Mouse (Mus musculus) cerebellum, adult 8-10 months (tissue): Measurements from ENCODE around the gene Hist1h2bn.
"Not testable (repeated sequence)": the region's sequence is repeated elsewhere in the genome, so short reads cannot be mapped to it uniquely, and the experiment has no call there.

Experiments
- DNase-seq: peaks from one replicate; pipeline ENCODE4 v3.0.0; 2022

The Hist1h2bn gene

DNA sequence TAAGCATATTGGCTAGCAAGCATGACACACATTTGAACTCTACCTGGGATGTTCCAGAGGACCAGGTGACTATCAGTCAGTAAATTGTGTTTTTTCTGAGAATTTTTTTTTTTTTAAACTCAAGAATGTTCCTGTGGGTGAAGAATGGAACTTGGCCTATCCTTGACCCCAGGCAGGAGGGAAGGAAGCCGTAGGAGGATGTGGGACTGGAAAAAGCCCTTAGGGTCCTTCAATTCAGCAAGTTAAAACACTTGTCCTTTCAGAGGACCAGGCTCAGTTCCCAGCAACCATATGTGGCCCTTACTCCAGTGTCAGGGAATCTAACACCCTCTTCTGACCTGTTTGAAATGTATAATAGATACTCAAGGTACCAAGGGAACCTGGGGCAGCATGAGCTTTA is 24.4 kb upstream of the Hist1h2bn start:
- no peak for DNase-seq

- DNase-seq: no peak
Observed at GRCm38 (mm10) chr13:21733466-21733865, 20.5 kb upstream of the Hist1h2bn start.

DNA sequence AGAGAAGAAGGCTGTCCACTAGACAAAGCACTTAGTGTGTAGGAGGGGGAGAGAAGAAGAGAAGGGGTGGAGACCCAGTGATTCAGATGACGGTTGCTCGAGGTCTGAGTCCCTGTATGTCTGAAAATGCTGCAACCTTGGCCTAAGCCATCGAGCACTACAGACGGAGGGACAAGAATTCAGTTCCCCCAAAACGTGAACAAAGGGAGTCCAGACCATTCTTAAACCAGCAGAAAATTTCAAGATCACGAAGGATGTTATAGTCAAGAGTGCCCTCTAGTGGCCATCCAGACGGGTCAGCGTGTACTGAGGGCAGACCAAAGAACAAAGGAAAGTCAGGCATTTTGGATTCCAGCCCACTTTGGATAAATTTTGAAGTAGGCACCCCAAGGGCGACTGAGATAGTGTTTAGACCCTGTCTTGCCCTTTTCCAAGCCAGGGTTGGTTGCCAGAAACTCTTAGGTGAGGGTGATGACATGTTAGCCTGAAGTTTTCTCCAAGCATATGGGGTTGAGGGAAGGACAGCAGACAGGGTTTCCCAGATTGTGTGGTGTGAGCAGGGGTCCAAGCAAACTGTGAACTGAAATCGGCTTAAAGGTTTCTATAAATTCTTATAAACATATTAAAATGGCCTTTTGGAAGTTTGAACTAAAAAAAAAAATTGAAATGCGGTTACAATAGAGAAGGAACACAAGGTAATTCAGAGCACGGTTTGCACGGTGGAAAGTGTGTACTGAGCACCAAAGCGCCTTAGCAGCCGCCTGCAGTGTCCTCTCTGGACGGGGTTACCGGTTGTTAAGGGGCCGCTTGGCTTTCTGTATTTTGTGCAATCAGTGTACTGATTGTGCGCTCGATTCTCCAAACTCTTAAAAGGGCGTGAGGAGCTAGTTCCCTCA is 19.7 kb upstream of the Hist1h2bn start:
- peak; percentile 79 for DNase-seq

DNA sequence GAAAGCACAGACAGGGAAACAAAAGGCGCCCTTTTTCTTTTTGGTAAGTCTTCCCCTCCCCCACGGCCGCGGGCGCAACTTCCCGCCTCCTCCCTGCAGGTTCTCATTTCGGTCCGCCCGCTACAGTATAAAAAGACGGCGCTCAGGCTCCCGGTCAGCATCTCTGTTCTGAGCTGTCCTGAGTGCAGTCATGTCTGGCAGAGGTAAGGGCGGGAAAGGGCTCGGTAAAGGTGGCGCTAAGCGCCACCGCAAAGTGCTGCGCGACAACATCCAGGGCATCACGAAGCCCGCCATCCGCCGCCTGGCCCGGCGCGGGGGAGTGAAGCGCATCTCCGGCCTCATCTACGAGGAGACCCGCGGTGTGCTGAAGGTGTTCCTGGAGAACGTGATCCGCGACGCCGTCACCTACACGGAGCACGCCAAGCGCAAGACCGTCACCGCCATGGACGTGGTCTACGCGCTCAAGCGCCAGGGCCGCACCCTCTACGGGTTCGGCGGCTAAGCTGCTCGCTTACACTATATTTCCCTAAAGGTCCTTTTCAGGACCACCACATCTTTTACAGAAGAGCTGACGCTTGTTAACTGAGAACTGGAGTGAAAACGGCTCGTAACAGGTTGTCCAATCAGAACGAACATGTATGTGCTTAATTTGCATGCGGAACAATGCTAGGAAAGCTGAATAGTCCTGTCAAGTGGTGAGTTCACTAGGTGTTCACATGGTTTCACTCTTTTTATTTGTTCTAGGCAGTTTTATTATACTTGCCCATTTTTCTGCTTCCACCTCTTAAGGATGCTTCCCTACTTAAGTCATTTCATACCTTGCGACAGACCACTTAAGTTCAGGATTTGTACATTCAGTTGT is 18.8 kb upstream of the Hist1h2bn start, which contains the start of gene Hist1h4j:
Gene Hist1h4j (plus strand): TSS at position 159 of the 862 bp plus-strand sequence.
- DNase-seq: peak; percentile 78

DNA sequence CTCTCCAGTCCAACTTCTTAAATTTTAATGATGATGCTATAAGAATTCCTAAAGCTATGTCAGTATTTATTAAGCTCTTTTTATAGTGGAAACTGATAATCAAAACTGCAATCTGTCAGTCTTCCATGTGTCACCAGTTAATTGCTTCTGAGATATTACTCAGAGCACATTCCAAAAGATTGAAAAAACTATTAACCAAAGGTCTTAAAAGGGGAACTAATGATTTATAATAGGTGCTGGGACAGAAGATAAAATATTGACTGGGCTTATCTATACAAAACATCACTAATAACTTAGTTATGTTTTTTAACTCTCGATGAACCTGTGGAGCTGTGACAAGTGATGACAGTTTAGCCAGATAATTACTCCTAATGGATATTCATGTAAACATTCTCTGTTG is 8.9 kb upstream of the Hist1h2bn start:
- DNase-seq: no peak

DNA sequence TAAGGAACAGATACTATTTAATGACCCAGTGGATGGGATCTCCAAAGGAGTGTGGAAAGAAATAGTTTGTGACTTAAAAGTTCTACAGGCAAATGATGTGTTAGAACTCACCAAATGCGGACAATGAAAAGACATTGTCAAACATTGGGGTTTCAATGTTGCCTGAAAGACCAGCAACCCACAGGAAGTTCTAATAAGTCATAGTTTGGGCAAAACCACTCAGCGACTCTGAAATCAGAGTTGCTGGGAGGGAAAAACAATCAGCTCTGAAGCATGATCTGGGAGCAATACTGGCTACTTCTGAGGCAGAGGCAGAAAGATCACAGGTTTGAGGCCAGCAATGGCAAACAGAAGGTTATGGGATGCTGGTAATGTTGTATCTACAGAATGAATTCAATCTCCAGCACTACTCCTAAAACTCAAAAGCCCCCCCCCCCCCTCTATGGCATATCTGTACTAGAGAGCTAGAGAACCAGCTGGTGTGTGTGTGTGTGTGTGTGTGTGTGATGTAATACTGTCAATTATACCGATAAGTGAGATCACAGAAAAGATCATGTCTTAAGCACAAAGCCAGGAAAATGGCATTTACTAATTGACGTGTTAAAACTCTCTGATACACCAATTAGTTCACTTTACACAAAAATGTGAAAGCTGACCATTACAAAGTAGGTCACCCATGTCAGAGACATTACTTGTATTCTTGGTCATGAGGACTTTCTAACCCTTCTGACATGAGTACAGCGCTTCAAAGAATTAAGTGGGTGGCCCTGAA is 4.3 kb upstream of the Hist1h2bn start:
- DNase-seq: no peak

GRCm38 (mm10) chr13:21750159-21751017 is 3.5 kb upstream of the Hist1h2bn start, which contains the start of gene Hist1h4k:
Gene Hist1h4k, minus strand, starts transcription at chr13:21750505.
- peak; percentile 94 for DNase-seq

DNA sequence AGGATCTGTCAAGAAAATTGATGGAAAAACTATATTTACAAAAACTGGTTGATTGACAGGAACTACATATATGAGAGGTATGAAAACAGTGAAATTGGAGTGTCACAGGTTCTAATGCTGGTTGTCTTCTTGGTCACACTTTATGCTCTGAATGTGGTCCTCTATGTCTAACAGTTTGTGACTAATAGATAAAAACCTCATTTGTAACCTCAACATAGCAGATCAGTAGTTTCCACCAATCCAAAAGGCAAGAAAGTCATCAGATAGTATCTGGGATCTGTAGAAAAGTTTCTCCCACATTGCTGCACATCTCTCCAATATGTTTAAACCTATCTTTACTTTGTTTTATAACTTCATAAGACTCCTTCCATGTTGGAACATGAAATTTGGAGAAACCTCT is 2.5 kb upstream of the Hist1h2bn start:
- DNase-seq: no peak

GRCm38 (mm10) chr13:21751827-21752226 is 2.1 kb upstream of the Hist1h2bn start:
- DNase-seq: no peak

GRCm38 (mm10) chr13:21752356-21752755 is 1.6 kb upstream of the Hist1h2bn start:
- DNase-seq: no peak

DNA sequence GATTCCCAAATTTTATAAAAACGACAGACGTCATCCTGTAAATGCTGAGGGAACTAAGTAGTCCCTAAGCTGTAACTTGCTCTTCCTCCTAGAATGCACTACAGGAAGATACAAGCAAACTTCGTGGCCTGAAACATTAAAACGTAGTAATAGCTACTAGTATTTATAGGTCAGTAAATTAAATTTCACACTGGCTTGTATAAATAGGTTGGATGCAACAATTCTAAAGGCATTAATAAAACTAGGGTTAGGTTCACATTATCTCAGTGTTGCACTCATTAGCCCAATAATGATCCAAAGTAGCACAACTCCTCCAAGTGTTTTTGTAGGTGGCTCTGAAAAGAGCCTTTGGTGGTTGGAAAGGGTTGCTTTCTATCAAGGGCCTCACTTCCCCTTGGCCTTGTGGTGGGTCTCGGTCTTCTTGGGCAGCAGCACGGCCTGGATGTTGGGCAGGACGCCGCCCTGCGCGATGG is 836 bp upstream of the Hist1h2bn start:
- DNase-seq: no peak

- DNase-seq: not testable (repeated sequence)
Observed at GRCm38 (mm10) chr13:21754294-21755001, 525 bp downstream of the Hist1h2bn start.

- no peak for DNase-seq
Observed at GRCm38 (mm10) chr13:21755707-21756106, 1.8 kb downstream of the Hist1h2bn start.

DNA sequence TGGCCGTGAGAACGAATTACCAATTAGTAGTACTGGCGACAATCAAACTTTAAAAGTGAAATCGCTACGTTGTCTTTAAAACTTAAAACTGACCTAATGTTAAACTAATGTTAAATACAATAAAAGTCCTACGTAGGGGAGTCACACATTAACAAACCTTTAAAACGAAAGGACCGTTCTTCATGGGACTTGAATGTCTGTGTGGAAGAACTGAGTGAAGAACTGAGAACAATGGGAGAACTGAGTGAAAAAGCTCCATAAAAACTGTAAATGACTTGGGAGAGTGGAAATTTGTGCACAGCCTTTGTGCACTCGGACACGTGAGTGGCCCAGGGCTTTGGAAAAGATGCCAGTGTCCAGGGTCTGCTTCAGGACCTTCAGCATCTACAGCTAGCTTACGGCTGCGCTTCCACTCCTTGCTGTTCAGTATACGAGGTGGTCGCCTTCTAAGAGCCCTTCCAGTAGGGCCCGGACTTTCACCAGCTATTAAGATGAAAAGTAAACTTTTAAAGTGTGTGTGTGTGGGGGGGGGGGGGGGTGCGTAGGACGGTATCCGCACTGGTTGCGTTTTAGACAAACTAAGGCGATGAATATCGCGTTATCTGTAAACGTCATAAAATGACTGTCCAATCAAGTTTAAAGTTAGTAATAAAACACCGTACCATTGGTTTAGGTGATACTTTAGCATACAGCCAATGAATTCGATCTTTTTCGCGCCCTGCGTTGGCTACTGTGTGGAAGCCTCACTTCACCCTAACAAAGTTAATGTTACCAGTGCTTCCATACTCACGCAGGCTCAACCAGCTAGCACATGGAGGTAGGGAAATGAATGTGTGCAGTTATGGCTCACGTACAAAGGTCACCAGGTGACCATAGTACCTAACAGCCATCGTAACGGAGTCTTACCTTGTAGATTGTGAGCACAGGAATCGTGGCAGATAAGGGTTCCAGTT is 25.2 kb downstream of the Hist1h2bn start:
- peak; percentile 53 for DNase-seq

GRCm38 (mm10) chr13:21779767-21780731 is 26.1 kb downstream of the Hist1h2bn start, which contains the start of gene Hist1h1b:
Gene Hist1h1b, minus strand, starts transcription at chr13:21780625.
- peak; percentile 74 for DNase-seq

DNA sequence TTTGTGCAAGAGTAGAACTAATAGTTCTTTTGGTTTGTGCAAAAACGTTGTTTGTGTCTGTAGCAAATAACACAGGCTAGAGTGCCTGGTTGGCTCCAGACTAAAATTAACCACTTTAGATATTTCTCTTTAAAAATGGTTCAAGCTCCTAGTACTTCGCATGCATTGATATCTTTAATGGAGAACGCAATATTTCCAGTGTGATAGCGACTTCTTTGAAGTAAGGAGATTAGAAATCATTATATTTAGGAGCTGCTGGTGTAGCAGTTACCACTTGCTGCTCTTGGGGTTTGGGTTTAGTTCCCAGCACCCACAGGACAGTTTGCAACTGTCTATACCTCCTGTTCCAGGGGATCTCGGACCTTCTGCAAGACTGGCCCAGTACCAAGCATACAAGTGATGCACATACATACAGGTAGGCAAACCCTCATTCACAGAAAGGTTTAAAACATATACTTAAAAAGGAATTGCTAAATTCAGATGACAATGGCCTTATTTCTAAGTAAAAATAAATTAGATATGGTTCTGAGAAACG is 27.2 kb downstream of the Hist1h2bn start:
- DNase-seq: no peak

DNA sequence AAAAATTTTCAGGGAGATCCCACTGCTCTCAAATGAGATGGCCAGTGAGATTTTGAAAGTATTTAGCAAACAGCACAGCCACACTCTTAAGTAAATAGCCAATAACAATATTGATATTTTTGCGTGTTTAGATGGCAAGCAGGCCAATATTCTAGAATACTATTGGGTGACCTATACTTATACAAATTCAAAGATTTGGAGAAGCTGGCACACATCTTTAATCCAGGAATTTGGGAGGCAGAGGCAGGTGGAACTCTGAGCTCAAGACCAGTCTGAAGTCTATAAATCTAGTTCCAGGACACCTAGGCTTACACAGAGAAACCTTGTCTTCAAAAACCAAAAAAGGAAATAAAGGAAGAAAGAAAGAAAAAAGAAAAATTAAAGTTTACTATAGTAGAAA is 27.7 kb downstream of the Hist1h2bn start:
- no peak for DNase-seq
